Comparison of ENCODE assay signal across 13 mouse cellular contexts in genomic region chr13:20115131-20115907, GRCm38 (mm10). TPM values are rescaled to one million over a fixed set of nuclear protein-coding genes. Genes with fewer than 3 reads are reported as not detected.
DNase-seq lines count a peak whose midpoint lies in the region; ATAC-seq and TF ChIP-seq lines count a peak whose summit lies in the region.
"Had no signal": no experiment of that assay in that cellular context is flagged by ENCODE, and none has a peak within 500 bp of the region (broad histone marks: within the 10 kb centered on the region; RNA-seq: fewer than 3 reads in every experiment).

No protein-coding gene starts in this region.

- no peaks in the 10 kb centered on the region for H3K27me3 ChIP-seq in liver, postnatal 0 days (ENCODE audit: insufficient read depth, low read length)
- 0 out of 2 replicates have a peak, but pooled peaks cover 12% of the 10 kb centered on the region for H3K27me3 ChIP-seq in liver, embryonic 12.5 days (replicated peaks)
- no peaks in the 10 kb centered on the region for H3K27me3 ChIP-seq in midbrain, postnatal 0 days (ENCODE audit: insufficient read depth, low read length)
- H3K27me3 ChIP-seq: heart, embryonic 15.5 days; midbrain, embryonic 12.5 days had no signal

- peak overlapping the region; percentile 76 for H3K27ac ChIP-seq in gastrocnemius, adult 2 months
- H3K27ac ChIP-seq in liver, postnatal 0 days (ENCODE audit: low read depth): 0 out of 2 replicates have a peak overlapping the region, but pooled peaks have one; percentile 16
- no peak overlapping the region for H3K27ac ChIP-seq in liver, embryonic 12.5 days
- no peak overlapping the region for H3K27ac ChIP-seq in midbrain, postnatal 0 days (ENCODE audit: low read depth, low read length)
- H3K27ac ChIP-seq: heart, embryonic 15.5 days; midbrain, embryonic 12.5 days had no signal

- no peak overlapping the region for H3K4me3 ChIP-seq in gastrocnemius, adult 2 months
- no peak overlapping the region for H3K4me3 ChIP-seq in liver, postnatal 0 days (ENCODE audit: low read depth, low read length)
- no peak overlapping the region for H3K4me3 ChIP-seq in liver, embryonic 12.5 days
- no peak overlapping the region for H3K4me3 ChIP-seq in midbrain, postnatal 0 days (ENCODE audit: low read depth, low read length)
- H3K4me3 ChIP-seq: heart, embryonic 15.5 days; midbrain, embryonic 12.5 days had no signal

- no peak for TF ChIP-seq CTCF in gastrocnemius, adult 2 months (IDR thresholded peaks at IDR 0.05)
- no peak for TF ChIP-seq CTCF in liver, postnatal 0 days (IDR thresholded peaks at IDR 0.05; ENCODE audit: low read depth)
- no peak for TF ChIP-seq CTCF in midbrain, postnatal 0 days (IDR thresholded peaks at IDR 0.05)

- ATAC-seq in liver, postnatal 0 days: peak; percentile 73
- no peak for ATAC-seq in liver, embryonic 12.5 days
- 0 out of 2 replicates have a peak, but pooled peaks have one; percentile 22 for ATAC-seq in midbrain, postnatal 0 days (ENCODE audit: low FRiP score)

- no peak for DNase-seq in gastrocnemius, adult 2 months
- no peak for DNase-seq in gastrocnemius, postnatal 36 days
- DNase-seq in liver, postnatal 0 days: no peak
- DNase-seq in R1 (ENCODE audit: low read depth, low spot score): peak; percentile 26
- no peak for DNase-seq in midbrain, postnatal 0 days (ENCODE audit: low spot score)
- DNase-seq in urinary bladder, postnatal 10 days (ENCODE audit: low spot score): no peak
- no peak for DNase-seq in right cerebral cortex, adult 2 months (ENCODE audit: low spot score in 2 of 2)
- DNase-seq: cerebellum, postnatal 10 days; kidney, adult 18-20 months; left cerebral cortex, postnatal 4 days had no signal

- H3K4me1 ChIP-seq in liver, postnatal 0 days (ENCODE audit: insufficient read depth): peaks cover 34% of the 10 kb centered on the region
- H3K4me1 ChIP-seq in liver, embryonic 12.5 days: peaks cover 28% of the 10 kb centered on the region
- H3K4me1 ChIP-seq in midbrain, postnatal 0 days (ENCODE audit: insufficient read depth, low read length): no peaks in the 10 kb centered on the region

- TF ChIP-seq EP300 in liver, postnatal 0 days (IDR thresholded peaks at IDR 0.05; ENCODE audit: low read depth): no peak

- no peak overlapping the region for H3K4me2 ChIP-seq in liver, postnatal 0 days (ENCODE audit: low read depth, low read length)
- no peak overlapping the region for H3K4me2 ChIP-seq in liver, embryonic 12.5 days
- H3K4me2 ChIP-seq in midbrain, postnatal 0 days (ENCODE audit: low read depth, low read length, poor library complexity, severe bottlenecking): no peak overlapping the region
- H3K4me2 ChIP-seq: heart, embryonic 15.5 days; midbrain, embryonic 12.5 days had no signal

- intact Hi-C loops in gastrocnemius, adult 2 months (cut with DNase I): no loop called here
- intact Hi-C loops in gastrocnemius, postnatal 36 days (cut with DNase I): no loop called here

- no peaks in the 10 kb centered on the region for H3K9me3 ChIP-seq in liver, postnatal 0 days (ENCODE audit: low read length)
- H3K9me3 ChIP-seq in liver, embryonic 12.5 days (replicated peaks): no peaks in the 10 kb centered on the region
- H3K9me3 ChIP-seq in midbrain, postnatal 0 days (ENCODE audit: low read length): no peaks in the 10 kb centered on the region
- H3K9me3 ChIP-seq: heart, embryonic 15.5 days; midbrain, embryonic 12.5 days had no signal

- WGBS in liver, postnatal 0 days (ENCODE audit: insufficient replicate concordance): 53% methylated on average over 9 of the region's 9 CpGs
- 50% methylated on average over 9 of the region's 9 CpGs for WGBS in liver, embryonic 12.5 days (ENCODE audit: insufficient replicate concordance)
- 50% methylated on average over 9 of the region's 9 CpGs for WGBS in midbrain, postnatal 0 days

- H3K9ac ChIP-seq in liver, postnatal 0 days (replicated peaks): no peak overlapping the region
- no peak overlapping the region for H3K9ac ChIP-seq in liver, embryonic 12.5 days
- H3K9ac ChIP-seq in midbrain, postnatal 0 days (replicated peaks; ENCODE audit: low read length, poor library complexity, severe bottlenecking): no peak overlapping the region
- H3K9ac ChIP-seq: heart, embryonic 15.5 days; midbrain, embryonic 12.5 days had no signal

- H3K36me3 ChIP-seq in liver, postnatal 0 days (replicated peaks; ENCODE audit: insufficient read depth, low read length): no peaks in the 10 kb centered on the region
- H3K36me3 ChIP-seq in liver, embryonic 12.5 days: no peaks in the 10 kb centered on the region
- H3K36me3 ChIP-seq in midbrain, postnatal 0 days (ENCODE audit: insufficient read depth, low read length): no peaks in the 10 kb centered on the region
- H3K36me3 ChIP-seq: heart, embryonic 15.5 days; midbrain, embryonic 12.5 days had no signal

RNA-seq across cellular contexts. Expression of gene Elmo1, which starts 24.9 kb away (rescaled TPM):
- total RNA-seq in gastrocnemius, adult 2 months (2021): 1 to 10 TPM; 4.1 to 4.3 TPM
- total RNA-seq in gastrocnemius, postnatal 36 days (2021): 1 to 10 TPM; 4.3 to 5.2 TPM
- 2.7 and 3.1 TPM in 2 replicates for polyA plus RNA-seq in liver, postnatal 0 days (2015; fragmentation: Nextera tagmentation; extraction: Ambion mirVana)
- 6.2 and 6.7 TPM in 2 replicates for polyA plus RNA-seq in liver, embryonic 12.5 days (2016; fragmentation: Nextera tagmentation; extraction: Ambion mirVana)
- total RNA-seq in midbrain, postnatal 0 days (2014; rRNA removed): 31.9 and 36.4 TPM in 2 replicates
- 35.0 and 35.2 TPM in 2 replicates for polyA plus RNA-seq in midbrain, postnatal 0 days (2015; fragmentation: Nextera tagmentation; extraction: Ambion mirVana)

Comparison
In these comparisons a context has a peak if more than half of its experiments do, and no peak if none do; other contexts are left out.
1. H3K27ac ChIP-seq: peak in gastrocnemius, adult 2 months (single experiment) and liver, postnatal 0 days (single experiment); none in liver, embryonic 12.5 days (single experiment) and midbrain, postnatal 0 days (single experiment).